Mouse (Mus musculus) layer of hippocampus, postnatal 25 days (tissue): ENCODE measurements around the gene Mia2. TPM values are rescaled to one million over a fixed set of nuclear protein-coding genes. Genes with fewer than 3 reads are reported as not detected.
"Not testable (repeated sequence)": the region's sequence is repeated elsewhere in the genome, so short reads cannot be mapped to it uniquely, and the experiment has no call there.

Experiments
- DNase-seq, 2 experiments: peaks; one replicate each; pipeline ENCODE4 v3.0.0; 2022; ENCODE audit warnings: mixed read lengths in 2 of 2, low spot score in 1 of 2; ENCODE audit errors: extremely low spot score in 1 of 2
- microRNA-seq, 2 experiments: library from miRNA; unstranded; fragments of <30 nt; microRNA quantifications; one replicate each; pipeline ENCODE4 v1.2.0; 2021
- total RNA-seq, 2 experiments: library from RNA; stranded (reverse); gene quantifications; 2 replicates each; pipeline ENCODE4 v1.2.3; 2021

The Mia2 gene
- total RNA-seq, 2 experiments from 2014 or later = 42.4 to 52.4 TPM

DNA sequence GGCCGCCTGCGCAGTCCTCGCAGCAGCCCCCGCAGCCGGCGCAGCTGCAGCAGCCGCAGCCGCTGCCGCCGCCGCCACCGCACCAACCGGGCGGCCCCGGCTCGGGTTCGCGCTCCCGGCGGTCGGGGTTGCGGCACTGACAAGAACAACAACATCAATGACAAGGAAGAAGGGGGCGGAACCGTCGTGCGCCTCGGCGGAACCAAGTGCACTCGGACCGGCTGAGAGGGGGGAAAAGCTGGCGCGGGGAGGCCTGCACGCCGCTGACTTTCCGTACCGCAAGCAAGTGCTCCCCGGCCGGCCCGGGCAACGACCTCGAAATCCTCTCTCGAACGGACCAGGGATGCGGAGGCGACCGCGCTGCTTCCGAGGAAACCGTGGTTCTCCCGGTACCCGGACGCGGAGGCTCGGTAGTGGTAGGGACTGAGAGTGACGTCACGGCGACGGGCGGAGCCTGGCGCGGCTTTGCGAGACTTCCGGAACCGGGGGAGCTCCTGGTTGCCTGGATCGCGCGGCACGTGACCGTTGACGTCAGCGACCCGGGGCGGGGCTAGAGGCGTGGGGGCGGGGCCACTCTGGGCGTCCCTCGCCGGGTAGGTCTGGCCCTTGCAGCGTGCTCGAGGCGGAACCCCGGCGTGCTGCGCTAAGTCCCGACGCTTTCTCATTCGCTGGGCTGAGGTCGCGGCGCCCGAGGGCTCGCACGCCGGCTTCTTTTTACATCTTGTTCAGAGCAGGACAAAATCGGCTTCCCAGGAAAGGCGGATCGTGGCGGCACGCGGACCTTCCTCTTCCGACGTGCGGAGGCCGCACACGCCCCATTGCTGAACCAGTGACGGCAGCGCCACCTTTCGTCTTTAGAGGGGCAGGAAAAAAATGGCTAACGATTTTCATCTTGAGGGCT lies 124.0 kb downstream of the Mia2 start, which contains the start of gene Fbxo33:
Fbxo33 (minus strand) TSS at position 401 of the 901 bp plus-strand sequence.
- peak; percentile 90 to 96 for DNase-seq

- DNase-seq = no peak
Measured at GRCm38 (mm10) chr12:59228401-59228800, 132.8 kb downstream of the Mia2 start.

DNA sequence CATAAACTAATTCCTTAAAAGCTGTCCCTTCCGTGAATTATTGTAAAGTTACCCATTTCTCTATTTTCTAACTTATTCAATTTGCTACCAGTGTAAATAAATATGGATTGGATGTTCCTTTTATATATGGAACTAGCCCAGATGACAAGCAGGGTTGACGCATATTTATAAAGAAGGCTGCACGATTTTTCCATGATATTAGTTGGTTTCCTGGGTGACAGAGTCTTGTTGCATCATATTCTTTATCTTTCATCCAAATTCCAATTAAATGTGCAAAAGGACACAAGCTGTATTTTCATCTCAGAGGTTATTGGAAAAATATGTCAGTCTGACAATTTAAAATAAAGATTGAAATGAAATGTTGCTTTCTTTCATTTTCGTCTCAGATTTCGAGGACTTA lies 142.8 kb downstream of the Mia2 start:
- DNase-seq = no peak

GRCm38 (mm10) chr12:59241031-59241430 lies 145.4 kb downstream of the Mia2 start:
- DNase-seq = not testable (repeated sequence)

Small RNAs within 50 kb of the gene (microRNA-seq; reads per million reads assigned to microRNA genes)
- 0 reads per million in 2 experiments for gene Gm27284

Other genes starting within 250 kb of the Mia2 start
- 100 to 1,000 TPM; 101 to 104 TPM for gene Sec23a, start 83.8 kb upstream of the Mia2 start, total RNA-seq
- gene Gemin2, start 82.4 kb upstream of the Mia2 start, total RNA-seq = 1 to 10 TPM; 7.5 to 8.0 TPM
- 100 to 1,000 TPM; 110 to 111 TPM for gene Trappc6b, start 34.3 kb upstream of the Mia2 start, total RNA-seq
- 10 to 100 TPM; 46.0 to 56.9 TPM for gene Pnn, start 28.9 kb upstream of the Mia2 start, total RNA-seq
- gene Fbxo33, start 123.9 kb downstream of the Mia2 start, total RNA-seq = 10 to 100 TPM; 48.7 to 54.6 TPM